Mouse (Mus musculus) testis, adult 10 weeks (tissue): ENCODE results near the gene Fermt1. TPM values are rescaled to one million over a fixed set of nuclear protein-coding genes. Genes with fewer than 3 reads are reported as not detected.

Experiments used
- polyA plus RNA-seq: library from polyadenylated mRNA; stranded (reverse); fragments of 350-450 nt; fragmentation: Illumina TruSeq; extraction: RNeasy Lipid Tissue Mini Kit (QIAGEN cat#74804); gene quantifications from one replicate; pipeline ENCODE4 v1.2.3, GENCODE M21; 2014; ENCODE audit warnings: low read depth, low replicate concordance

Fermt1 gene
- 0.06 TPM for polyA plus RNA-seq

DNA sequence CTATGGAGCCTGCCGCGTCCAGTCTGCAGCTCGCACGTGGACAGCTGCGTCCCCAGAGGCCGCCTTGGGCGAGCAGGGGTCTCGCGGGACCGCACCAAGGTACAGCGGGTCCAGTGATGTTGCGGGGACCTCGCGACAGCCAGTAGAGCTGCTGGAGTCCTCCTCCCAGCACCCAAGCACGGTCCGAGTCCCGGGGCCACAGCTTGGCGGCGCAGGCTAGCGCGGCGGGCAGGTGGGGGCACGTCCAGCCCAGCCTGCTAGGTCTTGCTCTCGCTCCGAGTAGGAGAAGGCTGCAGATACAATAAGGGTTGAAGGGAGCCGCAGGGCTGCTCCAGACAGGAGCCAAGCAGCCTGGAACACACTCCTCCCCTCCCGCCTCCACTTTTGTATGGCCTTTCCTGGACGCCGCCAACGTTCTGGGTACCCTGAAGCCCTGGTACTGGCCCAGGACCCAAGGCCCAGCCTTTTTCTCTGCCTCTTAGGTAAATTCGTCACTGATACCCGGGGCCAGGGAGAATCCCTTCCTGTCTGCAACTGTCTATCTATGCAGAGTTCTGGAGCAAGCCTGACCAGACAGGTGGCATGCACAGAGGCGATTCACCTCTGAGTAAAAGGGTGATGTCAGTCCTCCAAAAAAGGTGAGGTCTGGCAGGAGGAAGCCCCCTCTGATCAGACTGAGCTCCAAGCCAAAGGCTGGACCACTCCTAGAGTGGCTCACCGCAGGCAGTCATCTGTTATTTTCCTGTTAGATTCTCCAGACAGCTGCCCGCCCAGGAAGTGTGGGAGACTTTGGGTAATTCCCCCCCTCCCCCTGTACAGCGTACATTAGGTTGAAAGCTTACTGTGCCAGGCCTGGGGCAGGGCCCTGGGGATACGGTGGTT is at the start of gene Fermt1:
Gene Fermt1 (minus strand): TSS at position 581 of the 882 bp plus-strand sequence.

DNA sequence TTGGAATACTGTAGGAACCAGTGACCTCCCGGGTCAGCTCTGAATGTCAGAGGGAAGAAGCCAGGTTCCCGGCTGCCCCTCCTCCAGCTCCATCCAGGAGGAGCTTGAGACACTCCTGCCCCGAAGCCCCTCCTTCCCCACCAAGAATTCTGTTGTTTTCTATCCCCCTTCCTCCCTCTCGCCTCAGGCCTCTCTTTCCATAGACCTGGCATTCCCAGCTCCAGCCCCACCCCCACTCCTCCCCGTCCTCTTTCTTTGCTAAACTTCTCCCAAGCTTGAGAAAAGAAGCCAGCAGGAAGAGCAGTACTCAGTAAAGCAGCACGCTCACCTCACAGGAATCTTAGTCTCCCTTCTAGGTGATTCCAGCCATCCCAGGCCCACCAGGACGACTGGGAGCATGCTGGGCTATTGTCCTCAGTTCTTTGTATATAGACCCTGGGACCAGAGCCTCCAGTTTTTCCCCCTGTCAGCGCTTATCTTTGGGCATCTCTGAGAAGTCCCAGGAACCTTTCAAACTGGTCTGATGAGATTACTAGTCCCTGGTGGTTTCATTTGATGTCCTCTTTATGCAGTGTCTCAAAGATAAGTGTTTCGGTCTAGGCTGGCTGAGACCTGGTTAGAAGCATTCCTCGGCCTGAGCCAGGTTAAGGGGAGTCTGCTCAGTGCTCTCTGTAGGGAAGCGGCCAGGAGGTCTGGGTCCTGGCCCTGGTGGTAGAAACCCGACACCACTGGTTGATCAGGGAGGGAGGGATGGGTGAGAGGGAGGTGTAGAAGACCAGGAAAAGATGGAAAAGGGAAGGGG is 64.7 kb downstream of the Fermt1 start, which contains the start of gene Lrrn4:
Gene Lrrn4 (minus strand): TSS at position 48 of the 802 bp plus-strand sequence.

Other genes starting within 250 kb of the Fermt1 start
- gene Chgb, start 164.6 kb downstream of the Fermt1 start, polyA plus RNA-seq = 5.7 TPM
- gene Trmt6, start 129.9 kb downstream of the Fermt1 start, polyA plus RNA-seq = 25.7 TPM
- 12.1 TPM for gene Mcm8, start 129.8 kb downstream of the Fermt1 start, polyA plus RNA-seq
- gene Crls1, start 99.2 kb downstream of the Fermt1 start, polyA plus RNA-seq = 367 TPM
- 3.5 TPM for gene Lrrn4, start 65.0 kb downstream of the Fermt1 start, polyA plus RNA-seq